Mouse (Mus musculus) gastrocnemius, postnatal 14 days (tissue): ENCODE measurements around the gene Ankrd63. TPM values are rescaled to one million over a fixed set of nuclear protein-coding genes. Genes with fewer than 3 reads are reported as not detected.
A peak's percentile ranks its signal among the peaks of the same experiment; 100 is the strongest.

ENCODE experiments used
- DNase-seq: peaks from one replicate; pipeline ENCODE4 v3.0.0; 2021; ENCODE audit warnings: mixed read lengths
- intact Hi-C: fragments of 180-260 bp; cut with DNase I; formaldehyde crosslinking; loops from one replicate; pipeline ENCODE4 v1.15.1; 2025; ENCODE audit warnings: low total_unique reads
- long read RNA-seq, 2 experiments: library from polyadenylated mRNA; stranded (forward); transcript quantifications; one replicate each; pipeline ENCODE4 v2.0.0; 2021
- total RNA-seq, 2 experiments: library from RNA; stranded (reverse); gene quantifications; 2 replicates each; pipeline ENCODE4 v1.2.3; 2021

Ankrd63 gene
- total RNA-seq = not detected
- long read RNA-seq, experiment 1 = 0 reads
- long read RNA-seq, experiment 2 = 0 reads

DNA sequence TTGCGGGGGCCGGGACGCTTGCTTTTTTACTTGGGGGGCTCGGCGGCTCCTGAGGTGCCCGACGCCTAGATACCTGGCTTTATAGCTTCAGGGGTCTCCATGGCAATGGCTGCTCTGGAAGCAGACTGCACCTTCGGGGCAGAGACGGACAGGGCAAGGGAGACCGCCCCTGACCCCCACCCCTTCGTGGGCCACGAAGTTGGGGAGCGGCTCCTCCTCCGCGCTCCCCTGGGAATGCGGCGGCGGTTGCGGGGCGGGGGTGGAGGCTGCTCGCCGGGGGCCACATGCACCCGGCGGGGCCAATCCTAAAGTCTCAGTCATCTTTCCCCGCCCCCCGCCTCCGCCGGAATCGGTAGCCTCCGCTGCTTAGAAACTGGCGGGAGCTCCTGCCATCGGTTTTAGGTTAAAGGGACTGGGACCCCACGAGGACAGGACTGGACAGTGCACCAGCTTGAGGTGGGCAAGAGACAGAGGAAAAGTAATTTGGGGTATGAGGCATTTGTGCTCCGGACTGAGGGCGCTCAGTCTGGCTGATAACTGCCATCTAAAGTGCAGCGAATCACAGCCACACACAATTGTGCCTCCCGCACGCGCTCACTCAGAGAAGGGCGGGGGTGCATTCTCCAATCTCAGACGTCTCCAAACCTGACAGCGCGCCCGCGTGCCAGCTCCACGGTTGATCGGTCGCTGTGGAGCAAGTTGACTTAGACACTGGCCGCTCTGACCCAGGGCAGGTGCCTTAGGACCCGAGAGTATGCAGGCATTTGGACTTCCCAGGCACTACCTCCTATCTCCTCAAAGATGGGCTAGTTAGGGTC lies at the start of gene Ankrd63:
Ankrd63 (minus strand) TSS at position 51 of the 818 bp plus-strand sequence.
- DNase-seq = no peak
- intact Hi-C loops = loop anchor here (10.0 kb wide), 1 partner anchor 81 kb away; no protein-coding TSS in a partner anchor

DNA sequence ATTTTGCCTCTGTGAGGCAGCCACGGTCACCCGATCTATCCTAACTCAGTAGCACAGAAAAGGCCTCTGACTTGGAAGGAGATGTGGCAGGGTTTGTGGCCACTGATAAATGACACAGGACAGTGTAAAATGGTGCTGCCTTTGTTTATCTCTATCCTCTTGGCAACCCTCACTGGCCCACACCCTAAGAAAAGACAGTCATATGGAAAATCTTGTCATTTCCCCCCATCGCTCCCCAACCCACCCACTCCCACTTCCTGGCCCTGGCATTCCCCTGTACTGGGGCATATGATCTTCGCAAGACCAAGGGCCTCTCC lies 49.0 kb upstream of the Ankrd63 start:
- intact Hi-C loops = no loop called here
- DNase-seq = no peak

DNA sequence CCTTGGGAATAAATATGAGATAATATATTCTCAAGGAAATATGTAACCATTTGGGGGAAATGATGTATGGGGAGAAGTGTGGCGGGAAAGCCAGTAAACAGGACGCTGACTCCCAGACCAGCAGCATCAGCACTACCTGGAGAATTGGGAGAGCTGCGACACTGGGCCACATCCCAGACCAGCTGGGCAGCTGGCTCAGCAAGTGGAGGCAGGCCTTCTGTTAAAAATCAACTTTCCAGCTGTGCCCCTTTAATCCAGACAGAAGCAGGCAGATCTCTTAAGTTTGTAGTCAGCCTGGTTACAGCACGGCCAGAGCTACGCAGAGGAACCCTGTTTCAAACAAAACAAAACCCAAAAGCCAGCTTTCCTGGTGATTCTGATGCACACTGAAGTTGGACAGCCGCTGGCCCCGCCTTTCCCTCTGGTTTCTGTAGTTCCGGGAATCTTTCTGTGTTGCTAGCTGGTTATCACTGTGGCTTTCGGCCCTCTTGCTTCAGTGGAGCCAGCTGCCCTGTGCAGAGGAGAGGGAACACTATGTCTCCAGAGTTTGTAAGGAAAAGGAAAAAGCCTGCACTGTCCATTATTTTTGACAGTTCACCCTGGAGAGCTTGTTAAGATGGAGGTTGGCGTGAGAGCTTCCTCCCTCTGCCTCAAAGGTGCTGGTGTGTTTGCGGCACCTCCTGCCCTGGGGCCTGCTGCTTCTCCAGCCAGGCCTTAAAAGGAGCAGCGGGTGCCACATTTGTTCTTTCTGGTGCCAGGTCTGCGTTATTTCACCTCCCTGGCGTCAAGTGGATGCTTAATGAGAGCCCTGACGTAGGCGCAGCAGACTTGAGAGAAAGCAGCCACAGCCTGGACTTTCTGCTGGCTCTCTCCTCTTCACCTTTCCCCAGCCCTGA lies 48.4 kb upstream of the Ankrd63 start:
- intact Hi-C loops = no loop called here
- DNase-seq = no peak

DNA sequence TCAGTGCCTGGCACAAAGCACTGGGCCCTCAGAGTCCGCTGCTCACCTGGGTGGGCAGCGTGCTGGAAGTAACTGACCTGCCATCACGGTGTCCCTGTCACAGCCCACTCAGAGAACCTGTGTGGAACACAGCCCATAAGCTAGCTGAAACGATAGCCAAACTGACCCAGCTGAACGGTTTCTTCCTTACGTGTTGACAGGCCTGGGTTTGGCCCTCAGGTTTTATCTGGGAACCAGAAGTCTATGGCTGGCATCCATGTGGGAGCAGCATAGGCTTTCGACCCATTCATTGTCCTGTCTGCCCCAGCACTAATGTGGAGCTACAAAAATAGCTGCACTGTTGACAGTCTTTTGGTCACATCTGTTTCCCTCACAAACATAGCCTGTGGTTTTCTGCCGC lies 46.7 kb upstream of the Ankrd63 start:
- intact Hi-C loops = no loop called here
- DNase-seq = no peak

DNA sequence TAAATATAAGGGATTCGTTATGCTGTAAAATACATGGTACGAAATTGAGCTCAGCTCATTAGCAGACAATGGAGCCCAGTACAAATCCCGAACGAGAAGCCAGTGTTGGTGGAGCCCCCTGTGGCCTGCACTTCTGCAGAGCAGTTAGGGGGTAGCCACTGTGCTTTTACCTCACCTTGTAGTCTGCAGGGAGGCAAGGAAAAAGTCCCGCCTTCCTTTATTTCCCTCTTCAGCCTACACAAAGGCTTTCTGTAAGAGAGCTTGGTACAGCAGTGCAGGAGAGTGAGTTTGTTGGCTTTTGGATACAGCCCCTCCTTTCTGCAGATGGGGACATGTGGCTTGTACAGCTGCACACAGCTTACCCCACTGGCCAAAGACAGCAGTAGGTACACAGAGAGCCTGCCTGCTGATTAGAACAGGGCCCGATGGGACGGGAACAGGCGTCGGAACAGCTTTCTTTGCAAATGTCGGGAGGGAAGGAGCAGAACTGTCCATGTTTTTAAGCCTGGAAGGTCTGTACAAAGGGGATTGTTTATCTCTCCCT lies 45.6 kb upstream of the Ankrd63 start:
- intact Hi-C loops = no loop called here
- no peak for DNase-seq

DNA sequence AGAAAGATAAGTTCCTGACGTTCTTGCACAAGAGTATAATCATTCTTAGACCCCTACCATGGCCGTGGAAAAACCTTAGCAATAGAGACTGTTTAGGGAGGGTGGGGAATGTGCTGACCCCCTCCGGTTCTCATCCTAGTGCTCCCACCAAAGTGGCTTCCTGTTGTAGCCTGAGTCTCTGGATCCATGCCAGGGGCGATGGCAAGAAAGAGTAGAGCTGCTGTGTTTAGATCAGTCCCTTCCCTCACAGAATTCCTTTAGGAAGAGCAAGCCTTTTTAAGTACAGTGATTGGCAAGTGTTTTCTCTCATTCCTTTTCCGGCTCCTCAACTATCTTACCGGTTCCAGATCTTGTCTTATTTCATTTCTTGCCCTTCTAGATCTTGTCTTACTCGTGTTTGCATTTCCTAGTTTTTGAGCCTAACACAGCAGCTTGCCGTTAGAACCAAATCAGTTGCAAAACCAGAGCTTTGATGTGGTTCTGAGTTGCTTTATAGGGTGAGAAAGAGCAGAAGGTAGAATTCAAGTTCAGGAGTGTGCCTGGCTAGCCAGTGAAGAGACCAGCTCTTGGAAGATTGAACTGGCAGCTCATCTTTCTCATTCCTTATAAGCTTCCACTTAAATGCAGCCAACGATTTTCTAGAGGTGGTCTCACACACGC lies 43.7 kb upstream of the Ankrd63 start:
- no peak for DNase-seq
- intact Hi-C loops = no loop called here

DNA sequence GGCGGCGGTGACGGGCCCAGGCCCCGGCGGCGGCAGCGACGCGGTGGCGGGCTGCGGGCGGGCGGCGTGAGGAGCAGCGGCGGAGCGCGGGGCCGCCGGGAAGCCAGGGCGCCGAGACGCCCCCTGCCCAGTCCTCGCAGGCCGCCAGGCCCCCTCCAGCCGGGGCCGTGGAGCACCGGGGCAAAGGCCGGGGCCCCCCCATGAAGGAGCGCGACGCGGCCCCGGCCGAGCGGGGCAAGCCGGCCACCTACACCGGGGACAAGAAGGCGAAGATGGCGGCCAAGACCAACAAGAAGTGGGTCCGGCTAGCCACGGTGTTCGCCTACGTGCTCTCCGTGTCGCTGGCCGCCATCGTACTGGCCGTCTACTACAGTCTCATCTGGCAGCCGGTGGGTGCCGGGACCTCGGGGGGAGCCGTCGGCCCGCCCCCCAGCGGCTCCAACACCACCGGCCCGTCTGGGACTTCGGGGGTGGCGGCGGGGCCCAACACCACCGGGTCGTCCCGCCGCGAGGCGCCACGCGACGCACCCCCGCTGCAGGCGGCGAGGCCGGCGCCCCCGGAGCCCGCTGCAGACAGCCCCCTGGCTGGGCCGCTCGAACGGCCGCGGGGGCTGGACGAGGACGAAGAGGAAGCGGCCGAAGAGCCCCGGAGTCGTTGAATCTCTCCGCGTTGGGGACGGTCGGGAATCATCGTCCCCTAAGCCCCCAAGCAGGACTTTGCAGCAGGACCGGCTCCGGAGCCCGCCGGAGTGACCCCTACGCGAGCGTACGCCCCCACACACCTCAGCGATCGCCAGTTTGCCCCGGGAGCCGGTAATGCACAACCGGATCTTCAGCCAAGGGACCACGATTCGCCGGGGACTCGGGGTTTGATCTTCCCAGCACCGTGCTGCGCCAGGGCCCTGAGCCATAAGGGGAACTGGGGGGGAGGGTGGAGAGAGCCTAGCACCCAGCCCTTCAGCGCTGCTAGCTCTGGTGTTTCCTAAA lies 42.4 kb upstream of the Ankrd63 start:
- DNase-seq = no peak
- intact Hi-C loops = no loop called here

DNA sequence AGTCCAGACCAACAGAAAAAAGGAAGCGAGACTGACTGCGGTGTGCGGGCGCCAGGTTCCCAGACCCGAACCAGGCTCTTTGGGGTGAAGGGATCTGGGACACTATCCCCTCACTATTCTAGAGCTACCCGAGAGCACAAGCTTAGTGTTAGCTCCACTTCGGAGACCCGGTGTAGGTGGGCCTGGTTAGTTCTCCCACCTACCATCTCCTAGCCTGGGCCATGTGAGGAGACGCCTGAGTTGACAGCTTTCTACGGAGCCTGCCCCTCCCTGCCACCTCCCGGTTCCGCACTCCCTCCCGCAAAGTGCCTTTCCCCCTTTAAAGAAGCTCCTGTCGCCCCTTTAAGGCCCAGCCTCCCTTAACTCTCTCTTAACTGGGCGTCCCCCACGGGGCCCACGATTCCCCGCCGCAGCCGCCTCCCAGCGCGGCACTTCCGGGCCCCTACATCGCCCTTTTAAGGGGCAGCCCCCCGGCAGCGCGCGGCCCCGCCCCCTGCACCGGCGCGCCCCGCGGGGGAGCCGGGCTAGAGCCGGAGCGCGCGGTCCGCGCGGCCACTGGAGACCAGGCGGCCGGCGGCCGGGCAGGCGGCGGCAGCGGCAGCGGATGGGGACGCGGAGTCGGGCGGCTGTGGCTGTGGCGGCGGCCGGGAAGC lies 41.6 kb upstream of the Ankrd63 start, which contains the start of gene Inafm2:
Inafm2 (plus strand) TSS at position 527 of the 653 bp plus-strand sequence.
- peak; percentile 91 for DNase-seq
- intact Hi-C loops = no loop called here

DNA sequence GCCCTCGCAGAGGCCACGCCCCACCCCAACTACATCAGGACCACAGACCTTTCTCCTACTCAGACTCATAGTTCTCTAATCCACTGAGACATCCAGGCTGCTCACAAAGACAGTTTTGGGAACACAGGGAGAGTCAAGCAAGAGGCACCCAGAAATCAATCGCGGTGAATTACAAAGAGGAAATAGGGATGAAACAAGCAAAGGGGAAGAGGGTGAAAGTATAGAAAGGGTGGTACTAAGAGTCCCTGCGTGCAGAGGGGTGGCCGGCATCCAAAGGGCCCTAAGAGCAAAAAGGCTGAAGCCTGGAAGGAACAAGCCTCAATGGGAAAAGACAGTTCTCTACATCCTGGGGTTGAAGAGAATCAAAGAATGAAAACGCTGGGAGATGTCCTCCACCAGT lies 40.9 kb upstream of the Ankrd63 start:
- DNase-seq = no peak
- intact Hi-C loops = loop anchor here (5.0 kb wide), 1 partner anchor 138 kb away; no protein-coding TSS in a partner anchor

DNA sequence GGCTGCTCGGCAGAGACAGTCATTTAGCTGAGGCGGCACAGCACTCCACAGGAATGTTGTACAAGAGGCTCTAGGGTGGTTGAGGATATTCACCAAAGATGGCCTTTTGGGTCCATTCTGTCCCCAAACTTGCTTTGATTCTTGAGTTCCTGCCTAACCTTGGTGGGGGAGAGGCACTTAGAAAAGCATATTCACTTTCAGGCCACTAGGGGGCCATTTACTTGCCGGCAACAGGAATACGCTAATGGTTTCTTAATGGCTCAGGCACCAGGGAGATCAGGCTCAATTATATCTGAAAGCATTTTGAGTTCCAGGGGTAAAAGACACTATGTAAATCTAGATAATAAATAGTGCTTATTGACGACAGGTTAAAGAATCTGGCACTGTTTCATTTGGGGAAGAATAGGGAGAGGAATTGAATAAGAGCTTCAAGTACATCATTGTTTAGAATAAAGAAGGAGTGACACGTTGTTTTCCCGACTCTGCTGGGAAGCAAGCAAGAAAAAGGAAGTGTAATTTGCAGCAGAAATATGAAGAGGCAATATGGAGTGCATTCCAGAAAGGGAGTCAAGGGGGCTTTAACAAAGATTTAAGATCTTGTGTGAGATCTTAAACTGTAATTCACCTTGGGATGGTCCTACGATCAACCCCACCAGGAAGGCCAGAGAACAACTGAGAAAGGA lies 39.6 kb upstream of the Ankrd63 start:
- intact Hi-C loops = loop anchor here (5.0 kb wide), 1 partner anchor 139 kb away; no protein-coding TSS in a partner anchor
- DNase-seq = no peak

DNA sequence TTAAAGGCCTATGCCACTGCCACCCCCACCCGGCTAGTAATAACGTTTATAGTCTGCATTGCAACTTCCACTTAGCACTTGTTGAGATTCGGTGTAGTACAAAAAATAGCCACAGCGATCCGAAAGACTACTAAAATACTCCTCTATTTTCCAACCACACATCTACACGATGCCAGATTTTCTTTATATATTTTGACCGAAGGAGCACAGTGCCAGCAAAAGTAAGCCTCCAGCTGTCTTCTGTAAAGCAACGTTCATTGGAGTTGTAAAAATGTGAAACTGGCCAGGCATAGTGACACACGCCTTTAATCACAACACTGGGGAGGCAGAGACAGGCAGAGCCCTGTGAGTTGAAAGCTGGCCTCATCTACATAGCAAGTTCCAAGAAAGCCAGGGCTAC lies 37.4 kb upstream of the Ankrd63 start:
- intact Hi-C loops = loop anchor here (5.0 kb wide), 1 partner anchor 141 kb away; no protein-coding TSS in a partner anchor
- DNase-seq = no peak

DNA sequence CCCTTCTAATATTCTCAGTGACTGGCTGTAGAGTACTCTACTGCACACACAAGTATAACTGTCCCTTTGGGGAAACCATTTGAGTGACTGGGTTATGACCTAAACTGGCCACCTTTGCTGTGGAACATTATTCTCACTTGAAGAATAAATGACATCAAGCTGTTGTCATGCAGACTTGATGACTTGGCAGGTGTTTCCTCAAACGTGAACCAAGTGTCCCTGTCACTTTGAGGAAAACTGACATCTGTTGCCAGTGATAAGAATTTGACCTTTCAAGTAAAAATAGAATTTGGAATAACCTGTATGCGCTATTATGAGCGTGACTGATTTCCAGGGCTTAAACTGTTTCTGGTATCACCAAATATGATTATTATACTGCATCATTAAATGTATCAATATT lies 36.6 kb upstream of the Ankrd63 start:
- intact Hi-C loops = loop anchor here (5.0 kb wide), 1 partner anchor 142 kb away; no protein-coding TSS in a partner anchor
- no peak for DNase-seq

DNA sequence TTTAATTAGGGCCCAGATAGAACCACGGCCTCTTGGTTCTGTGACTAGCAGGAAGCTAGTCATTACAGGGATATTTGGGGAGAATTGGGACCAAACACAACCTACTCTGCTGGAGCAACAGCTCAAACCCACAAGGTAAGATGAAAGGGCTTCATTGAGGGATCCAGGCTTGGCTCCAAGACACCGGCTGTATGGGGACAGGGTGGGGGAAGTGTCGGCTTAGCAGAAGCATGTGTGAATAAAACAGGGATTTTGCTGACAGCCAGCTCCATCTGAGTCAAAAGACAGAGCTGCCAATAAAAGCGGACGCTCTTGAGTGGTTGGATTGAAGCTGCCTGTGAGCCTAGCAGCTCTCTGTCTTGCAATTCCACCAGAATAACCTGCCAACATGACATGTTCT lies 29.6 kb upstream of the Ankrd63 start:
- intact Hi-C loops = no loop called here
- DNase-seq = no peak

DNA sequence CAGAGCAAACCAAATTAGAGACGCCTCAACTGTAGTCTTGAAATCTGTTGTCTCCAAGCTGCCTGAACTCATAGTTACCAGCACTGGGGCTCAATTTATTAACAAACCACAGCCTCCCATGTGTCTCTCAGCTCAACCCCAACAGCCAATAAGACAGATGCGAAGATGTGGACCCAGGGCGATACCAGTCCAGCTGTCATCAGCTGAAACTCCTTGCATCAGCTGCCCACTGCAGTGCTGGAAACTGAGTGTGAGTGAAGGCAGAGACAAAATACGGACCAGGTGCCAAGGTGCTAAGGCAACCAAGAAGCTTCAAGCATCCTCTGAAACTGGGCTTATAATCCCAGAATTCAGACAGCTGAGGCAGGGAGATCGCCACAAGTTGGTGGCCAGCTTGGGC lies 28.2 kb upstream of the Ankrd63 start:
- DNase-seq = no peak
- intact Hi-C loops = no loop called here

DNA sequence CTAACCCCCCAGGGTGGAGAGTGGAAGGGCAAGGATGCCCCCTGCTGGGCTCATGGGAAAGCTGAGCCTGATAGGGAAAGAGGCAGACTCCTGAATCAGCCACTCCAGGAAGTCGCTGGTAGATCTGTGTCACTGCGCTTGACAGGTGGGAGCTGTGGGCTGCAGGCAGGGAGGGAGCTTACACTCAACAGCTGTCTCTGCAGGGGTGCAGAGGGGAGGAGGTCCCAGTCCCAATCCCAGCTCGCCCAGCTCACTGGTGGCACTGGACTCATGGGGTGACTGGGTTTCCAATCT lies 26.8 kb upstream of the Ankrd63 start:
- intact Hi-C loops = no loop called here

DNA sequence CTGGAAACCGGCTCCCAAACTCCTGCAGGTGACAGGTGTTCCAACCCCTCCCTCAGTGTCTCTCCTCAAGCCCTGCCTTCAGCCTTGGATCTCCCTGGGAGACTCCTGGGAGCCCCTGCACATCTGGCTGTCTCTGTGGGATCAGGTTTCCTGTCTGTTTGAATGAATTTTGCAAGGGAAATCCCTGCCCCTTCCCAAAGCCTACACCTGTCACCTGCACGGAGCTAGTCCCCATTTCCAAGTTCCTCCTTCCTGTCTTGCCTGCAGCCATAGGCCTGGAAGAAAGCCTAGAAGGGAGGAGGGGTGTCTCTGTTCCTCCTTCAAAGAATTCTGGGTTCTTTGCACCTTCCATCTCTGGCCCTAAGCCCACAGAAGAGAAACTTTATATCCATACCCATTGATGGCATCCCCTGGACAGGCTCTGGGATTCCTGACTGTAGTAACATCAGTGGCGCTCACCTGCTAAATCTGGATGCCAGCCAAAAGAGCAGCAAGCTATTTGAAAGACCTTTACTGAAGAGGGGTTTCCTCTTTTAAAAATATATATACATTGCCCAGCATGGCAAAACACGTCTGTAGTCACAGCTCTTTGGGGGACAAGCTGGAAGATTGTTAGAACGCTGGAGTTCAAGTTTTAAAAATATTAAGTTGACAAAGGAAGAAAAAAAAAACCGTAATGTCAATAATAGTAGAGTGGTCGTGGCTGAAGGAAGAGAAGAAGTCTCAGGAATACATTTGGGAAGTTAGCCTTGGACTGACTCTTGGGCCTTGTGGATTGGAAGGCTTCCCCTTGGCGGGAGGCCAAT lies 26.3 kb upstream of the Ankrd63 start:
- no peak for DNase-seq
- intact Hi-C loops = no loop called here

More for the DNA sequence above, 26.8 kb upstream of the Ankrd63 start:
- DNase-seq = peak; percentile 77

DNA sequence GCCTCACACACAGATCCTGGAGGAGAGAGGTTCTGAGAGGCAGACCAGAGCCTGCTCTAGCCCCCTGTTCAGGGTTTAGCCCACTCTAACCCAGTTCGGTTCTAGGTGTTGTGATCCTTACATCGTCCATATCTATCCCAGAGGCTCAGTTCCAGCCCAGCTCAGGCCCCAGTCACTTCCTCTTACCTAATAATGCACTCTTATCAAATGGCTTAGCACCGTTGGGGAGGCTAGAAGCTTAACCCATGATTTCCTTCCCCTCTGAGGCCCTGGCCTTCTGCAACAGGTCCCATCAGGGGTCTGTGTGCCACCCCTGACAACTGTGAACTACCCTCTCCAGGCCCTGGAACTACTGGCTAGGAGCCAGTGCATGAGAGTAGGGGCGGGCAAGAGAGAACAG lies 25.4 kb upstream of the Ankrd63 start:
- intact Hi-C loops = no loop called here

More for the DNA sequence above, 25.4 kb upstream of the Ankrd63 start:
- no peak for DNase-seq
